Mouse (Mus musculus) liver, postnatal 0 days (tissue): ENCODE results near the gene Nav1. TPM values are rescaled to one million over a fixed set of nuclear protein-coding genes. Genes with fewer than 3 reads are reported as not detected.

ENCODE experiments used
- ATAC-seq: fragments of 200-750 bp; cut with Nextera tagmentation; 2 replicates; pipeline ENCODE4 v1.8.0; 2017; ENCODE audit warnings: mild to moderate bottlenecking, moderate library complexity
- DNase-seq: peaks from one replicate; pipeline ENCODE4 v3.0.0-alpha.2; 2016
- H3K27ac ChIP-seq: fragments of 300-500 bp; sonication (generic); 2 replicates; pipeline ENCODE4 v1.5.1; 2014; ENCODE audit warnings: antibody characterized with exemption, moderate library complexity, mild to moderate bottlenecking, low read depth
- H3K27me3 ChIP-seq: fragments of 300-500 bp; sonication (generic); 2 replicates; pipeline ENCODE4 v1.6.1; 2014; ENCODE audit warnings: low read length, control low read depth, mixed read lengths; ENCODE audit not compliant: insufficient read depth
- H3K36me3 ChIP-seq: fragments of 300-500 bp; sonication (generic); replicated peaks from 2 replicates; pipeline ENCODE4 v1.6.1; 2014; ENCODE audit warnings: mild to moderate bottlenecking, control low read depth, low read length, moderate library complexity, mixed read lengths; ENCODE audit not compliant: insufficient read depth
- H3K4me1 ChIP-seq: fragments of 300-500 bp; sonication (generic); 2 replicates; pipeline ENCODE4 v1.6.1; 2014; ENCODE audit warnings: antibody characterized with exemption, mild to moderate bottlenecking, control low read depth; ENCODE audit not compliant: insufficient read depth
- H3K4me2 ChIP-seq: fragments of 300-500 bp; sonication (generic); 2 replicates; pipeline ENCODE4 v1.6.1; 2014; ENCODE audit warnings: low read depth, mild to moderate bottlenecking, low read length, moderate library complexity, mixed read lengths
- H3K4me3 ChIP-seq: fragments of 300-500 bp; sonication (generic); 2 replicates; pipeline ENCODE4 v1.5.1; 2014; ENCODE audit warnings: low read depth, low read length
- H3K9ac ChIP-seq: fragments of 300-500 bp; sonication (generic); replicated peaks from 2 replicates; pipeline ENCODE4 v1.6.1; 2014; ENCODE audit warnings: mild to moderate bottlenecking, moderate library complexity
- H3K9me3 ChIP-seq: fragments of 300-500 bp; sonication (generic); 2 replicates; pipeline ENCODE4 v1.6.1; 2016; ENCODE audit warnings: mild to moderate bottlenecking, control low read depth, low read length, mixed read lengths
- CTCF ChIP-seq: sonication (generic); IDR thresholded peaks from 2 replicates; pipeline ENCODE4 v1.5.1; 2016; ENCODE audit warnings: antibody characterized with exemption, low read depth
- EP300 ChIP-seq: IDR thresholded peaks from 2 replicates; pipeline ENCODE4 v1.6.1; 2016; ENCODE audit warnings: antibody characterized with exemption, low read depth, mild to moderate bottlenecking
- WGBS: fragments of 180-500 bp; shearing (Covaris S2); extraction: QIAGEN DNeasy Blood & Tissue Kit; methylation state at CpG from one replicate; pipeline ENCODE4 v1.1.7; 2014; ENCODE audit not compliant: insufficient replicate concordance; 5-methylcytosine and 5-hydroxymethylcytosine counted together
- polyA plus RNA-seq: library from polyadenylated mRNA; unstranded; fragments of >200 nt; fragmentation: Nextera tagmentation; extraction: Ambion mirVana; gene quantifications from 2 replicates; pipeline ENCODE4 v1.2.1, GENCODE M21; 2015

Gene Nav1
- polyA plus RNA-seq, 1 experiment from 2014 or later: 0.94 TPM

- no peak overlapping the region for H3K27ac ChIP-seq
- no peak for ATAC-seq
- H3K4me1 ChIP-seq: peaks cover 5% of the 10 kb centered on the region; the same call in 1 of the 2 replicates
- DNase-seq: no peak
- H3K9me3 ChIP-seq: no peaks in the 10 kb centered on the region
- no peak overlapping the region for H3K4me3 ChIP-seq
- TF ChIP-seq EP300: no peak
- no peak for TF ChIP-seq CTCF
- WGBS: 63% methylated on average over 3 of the region's 3 CpGs
- H3K4me2 ChIP-seq: no peak overlapping the region
- H3K36me3 ChIP-seq: no peaks in the 10 kb centered on the region
- no peaks in the 10 kb centered on the region for H3K27me3 ChIP-seq
- H3K9ac ChIP-seq: no peak overlapping the region
Measured at GRCm38 (mm10) chr1:135621307-135621706, 14.2 kb upstream of the Nav1 start.

- Histone ChIP-seq H3K9ac (no peak overlapping the region), H3K27me3 (no peaks in the 10 kb centered on the region), H3K36me3 (no peaks in the 10 kb centered on the region), H3K27ac (peak overlapping the region; percentile 41; the same call in 1 of the 2 replicates), H3K4me1 (peaks cover 5% of the 10 kb centered on the region; the same call in 1 of the 2 replicates), H3K9me3 (no peaks in the 10 kb centered on the region), H3K4me2 (0 out of 2 replicates have a peak overlapping the region, but pooled peaks have one; percentile 30), H3K4me3 (no peak overlapping the region)
- WGBS: 10% methylated on average over 7 of the region's 7 CpGs
- DNase-seq (no peak), ATAC-seq (0 out of 2 replicates have a peak, but pooled peaks have one; percentile 44)
- TF ChIP-seq EP300: no peak
- TF ChIP-seq CTCF: no peak
Measured at GRCm38 (mm10) chr1:135619932-135620391, 12.9 kb upstream of the Nav1 start.

GRCm38 (mm10) chr1:135619130-135619529, 12.0 kb upstream of the Nav1 start:
- no peak for DNase-seq
- H3K27me3 ChIP-seq: no peaks in the 10 kb centered on the region
- H3K9ac ChIP-seq: no peak overlapping the region
- WGBS: 68% methylated on average over 7 of the region's 7 CpGs
- H3K27ac ChIP-seq: no peak overlapping the region
- H3K9me3 ChIP-seq: no peaks in the 10 kb centered on the region
- TF ChIP-seq EP300 (no peak), CTCF (no peak)
- no peaks in the 10 kb centered on the region for H3K36me3 ChIP-seq
- no peak for ATAC-seq
- peaks cover 5% of the 10 kb centered on the region; the same call in 1 of the 2 replicates for H3K4me1 ChIP-seq
- H3K4me3 ChIP-seq: no peak overlapping the region
- H3K4me2 ChIP-seq: no peak overlapping the region

GRCm38 (mm10) chr1:135617344-135617743, 10.2 kb upstream of the Nav1 start:
- ATAC-seq (no peak), DNase-seq (no peak)
- peaks cover 5% of the 10 kb centered on the region; the same call in 1 of the 2 replicates for H3K4me1 ChIP-seq
- H3K9ac ChIP-seq: no peak overlapping the region
- H3K4me2 ChIP-seq: no peak overlapping the region
- TF ChIP-seq CTCF: no peak
- no peak for TF ChIP-seq EP300
- no peaks in the 10 kb centered on the region for H3K27me3 ChIP-seq
- H3K9me3 ChIP-seq: no peaks in the 10 kb centered on the region
- no peaks in the 10 kb centered on the region for H3K36me3 ChIP-seq
- no peak overlapping the region for H3K4me3 ChIP-seq
- no peak overlapping the region for H3K27ac ChIP-seq
- WGBS: 55% methylated on average over 3 of the region's 3 CpGs

GRCm38 (mm10) chr1:135615715-135616641, 8.9 kb upstream of the Nav1 start:
- 22% methylated on average over 20 of the region's 20 CpGs for WGBS
- no peak overlapping the region for H3K4me3 ChIP-seq
- no peak overlapping the region for H3K9ac ChIP-seq
- H3K27ac ChIP-seq: no peak overlapping the region
- H3K4me1 ChIP-seq: peaks cover 5% of the 10 kb centered on the region; the same call in 1 of the 2 replicates
- no peak overlapping the region for H3K4me2 ChIP-seq
- H3K36me3 ChIP-seq: no peaks in the 10 kb centered on the region
- TF ChIP-seq CTCF: no peak
- H3K9me3 ChIP-seq: no peaks in the 10 kb centered on the region
- no peak for ATAC-seq
- peak; percentile 71 for DNase-seq
- H3K27me3 ChIP-seq: no peaks in the 10 kb centered on the region

GRCm38 (mm10) chr1:135609621-135610020, 2.5 kb upstream of the Nav1 start:
- Histone ChIP-seq H3K4me2 (no peak overlapping the region), H3K4me3 (no peak overlapping the region), H3K9ac (no peak overlapping the region), H3K27me3 (no peaks in the 10 kb centered on the region), H3K9me3 (no peaks in the 10 kb centered on the region), H3K4me1 (no peaks in the 10 kb centered on the region), H3K27ac (no peak overlapping the region), H3K36me3 (no peaks in the 10 kb centered on the region)
- TF ChIP-seq EP300: no peak
- TF ChIP-seq CTCF: no peak
- ATAC-seq: no peak
- no peak for DNase-seq
- 75% methylated on average over 4 of the region's 4 CpGs for WGBS
